Mouse (Mus musculus): ENCODE data around the gene D930048N14Rik. TPM values are rescaled to one million over a fixed set of nuclear protein-coding genes. Genes with fewer than 3 reads are reported as not detected.
"Not testable (repeated sequence)": the region's sequence is repeated elsewhere in the genome, so short reads cannot be mapped to it uniquely, and the experiment has no call there.

The D930048N14Rik gene
- total RNA-seq, 1 experiment from 2014 or later: 3.5 TPM

DNA sequence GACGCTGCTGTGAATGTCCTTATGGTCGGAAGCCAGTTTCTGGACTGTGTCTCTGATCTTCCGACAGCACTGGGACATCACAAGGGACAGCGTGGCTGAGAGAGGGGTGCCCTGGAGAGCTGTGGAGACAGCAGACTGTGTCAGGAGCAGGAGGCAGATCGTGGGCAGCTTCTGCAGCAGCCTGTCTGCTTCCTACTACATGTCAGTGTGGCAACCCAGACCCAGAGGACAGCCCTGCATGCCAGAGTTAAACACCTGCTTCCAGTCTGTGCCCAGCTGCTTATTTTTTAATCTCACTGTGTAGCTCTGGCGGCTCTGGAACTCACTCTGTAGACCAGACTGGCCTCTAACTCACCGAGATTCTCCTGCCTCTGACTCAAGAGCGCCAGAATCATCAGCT lies 22.8 kb upstream of the D930048N14Rik start:
- DNase-seq: no peak

- DNase-seq: no peak
Observed at GRCm38 (mm10) chr11:51629651-51630314, 21.0 kb upstream of the D930048N14Rik start.

GRCm38 (mm10) chr11:51632130-51632753 lies 18.5 kb upstream of the D930048N14Rik start:
- no peak for DNase-seq

DNA sequence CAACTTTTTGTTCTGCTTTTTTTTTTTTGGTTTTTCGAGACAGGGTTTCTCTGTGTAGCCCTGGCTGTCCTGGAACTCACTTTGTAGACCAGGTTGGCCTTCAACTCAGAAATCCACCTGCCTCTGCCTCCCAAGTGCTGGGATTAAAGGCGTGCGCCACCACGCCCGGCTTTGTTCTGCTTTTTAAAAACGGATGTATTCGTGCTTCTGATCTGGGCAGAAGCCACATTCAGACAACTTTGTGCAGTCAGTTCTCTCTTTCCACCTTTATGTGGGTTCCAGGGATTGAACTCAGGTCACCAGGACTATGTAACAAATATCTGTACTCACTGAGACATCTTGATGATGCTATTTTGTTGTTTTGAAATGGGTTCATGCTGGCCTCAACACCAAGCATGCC lies 17.6 kb upstream of the D930048N14Rik start:
- DNase-seq: not testable (repeated sequence)

- no peak for DNase-seq
Observed at GRCm38 (mm10) chr11:51633721-51634120, 17.0 kb upstream of the D930048N14Rik start.

GRCm38 (mm10) chr11:51635127-51635524 lies 15.6 kb upstream of the D930048N14Rik start:
- DNase-seq: no peak

GRCm38 (mm10) chr11:51635525-51636322 lies 15.0 kb upstream of the D930048N14Rik start, which contains the start of gene Rmnd5b:
Gene Rmnd5b (minus strand): TSS chr11:51635896.
- DNase-seq: peak; percentile 87

DNA sequence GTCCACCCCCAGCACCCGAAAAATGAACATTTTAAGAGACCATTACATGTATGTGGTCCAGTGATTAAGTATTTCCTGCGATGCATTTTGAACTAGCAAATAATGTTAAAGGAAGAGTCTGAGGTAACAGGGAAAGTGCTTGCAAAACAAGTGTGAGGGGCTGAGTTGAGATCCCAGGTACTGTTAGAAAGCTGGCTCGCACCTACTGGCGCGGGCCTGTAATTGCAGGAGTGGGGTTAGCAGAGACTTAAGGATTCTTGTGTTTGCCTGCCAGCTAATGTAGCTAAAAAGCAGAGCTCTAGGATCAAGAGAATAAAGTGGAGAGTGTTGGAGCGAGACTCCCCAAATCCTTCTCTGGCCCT lies 14.4 kb upstream of the D930048N14Rik start:
- DNase-seq: peak; percentile 51

GRCm38 (mm10) chr11:51637971-51638414 lies 12.8 kb upstream of the D930048N14Rik start:
- DNase-seq: no peak

DNA sequence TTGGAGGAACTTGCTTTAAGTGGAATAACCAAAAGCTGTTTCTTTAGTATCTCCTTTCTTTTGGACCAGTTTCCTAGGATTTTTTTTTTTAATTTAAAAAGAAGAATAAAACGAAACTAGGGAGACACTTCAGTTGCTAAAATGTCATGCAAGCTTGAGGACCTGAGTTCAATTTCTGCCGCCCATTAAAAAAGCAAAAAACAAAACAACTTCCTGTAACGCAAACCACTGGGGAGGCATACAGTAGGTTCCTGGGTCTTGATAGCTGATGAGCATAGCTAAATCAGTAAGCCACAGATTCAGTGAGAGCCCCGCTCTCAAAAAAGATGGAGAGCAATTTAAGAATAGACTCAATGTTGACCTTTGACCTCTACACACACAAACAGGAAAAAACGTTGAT lies 12.3 kb upstream of the D930048N14Rik start:
- no peak for DNase-seq

DNA sequence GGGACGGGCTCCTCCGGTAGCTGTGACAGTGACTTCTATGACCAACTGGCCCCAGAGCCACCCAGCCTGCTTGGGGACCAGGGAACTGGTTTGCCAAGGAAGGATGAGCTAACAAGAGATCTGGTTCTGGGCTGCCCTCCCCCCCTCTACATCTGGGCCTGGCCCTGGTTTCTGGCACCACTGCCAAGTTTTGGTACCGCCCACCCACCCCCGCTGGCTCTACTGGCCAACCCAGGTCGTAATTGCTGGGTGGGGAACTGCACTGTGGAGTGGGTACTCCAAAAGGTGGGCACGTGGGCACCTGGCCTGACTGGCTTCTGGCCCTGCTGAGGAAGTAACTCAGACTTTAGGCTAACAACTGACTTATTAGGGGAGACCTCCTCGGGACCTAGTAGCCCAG lies 10.0 kb upstream of the D930048N14Rik start:
- DNase-seq: no peak

GRCm38 (mm10) chr11:51643202-51643601 lies 7.6 kb upstream of the D930048N14Rik start:
- no peak for DNase-seq

DNA sequence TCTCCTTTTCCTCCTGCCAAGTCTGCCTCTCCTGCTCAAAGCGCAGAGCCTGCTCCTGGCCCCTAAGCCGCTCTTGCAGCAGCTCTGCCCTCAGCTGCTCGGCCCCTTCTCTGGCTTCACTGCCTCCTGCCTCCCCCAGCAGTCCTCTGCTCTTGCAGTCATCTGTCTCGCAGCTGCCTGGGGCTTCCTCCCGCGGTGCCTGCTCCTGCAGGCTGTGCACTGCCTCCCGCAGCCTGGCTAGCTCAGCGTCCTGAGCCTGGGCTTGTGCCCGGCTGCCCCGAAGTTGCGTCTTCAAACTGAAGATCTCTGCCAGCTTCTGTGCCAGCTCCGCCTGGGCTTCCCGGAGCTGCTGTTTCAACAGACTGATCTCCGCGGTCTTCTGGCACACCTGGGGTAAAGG lies 7.0 kb upstream of the D930048N14Rik start:
- DNase-seq: no peak

DNA sequence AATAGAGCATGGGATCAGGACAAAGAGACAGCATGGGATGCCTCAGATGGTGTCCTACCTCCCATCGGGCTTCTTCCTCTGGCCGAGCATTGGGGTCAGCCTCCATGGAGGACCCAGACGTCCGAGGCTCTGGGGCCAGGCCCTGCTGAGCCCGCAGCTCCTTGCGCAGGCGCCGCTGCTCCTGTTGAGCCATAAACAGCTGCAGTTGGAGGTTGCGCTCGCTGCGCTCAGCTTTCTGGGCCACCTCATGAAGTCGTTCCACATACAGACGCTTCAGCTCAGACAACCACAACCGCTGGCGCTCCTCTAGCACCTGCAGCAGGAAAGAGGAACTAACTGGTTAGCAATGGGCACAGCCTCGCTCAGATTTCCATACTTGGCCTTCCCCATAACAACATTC lies 6.5 kb upstream of the D930048N14Rik start:
- DNase-seq: no peak

- no peak for DNase-seq
Observed at GRCm38 (mm10) chr11:51645293-51645692, 5.5 kb upstream of the D930048N14Rik start.

DNA sequence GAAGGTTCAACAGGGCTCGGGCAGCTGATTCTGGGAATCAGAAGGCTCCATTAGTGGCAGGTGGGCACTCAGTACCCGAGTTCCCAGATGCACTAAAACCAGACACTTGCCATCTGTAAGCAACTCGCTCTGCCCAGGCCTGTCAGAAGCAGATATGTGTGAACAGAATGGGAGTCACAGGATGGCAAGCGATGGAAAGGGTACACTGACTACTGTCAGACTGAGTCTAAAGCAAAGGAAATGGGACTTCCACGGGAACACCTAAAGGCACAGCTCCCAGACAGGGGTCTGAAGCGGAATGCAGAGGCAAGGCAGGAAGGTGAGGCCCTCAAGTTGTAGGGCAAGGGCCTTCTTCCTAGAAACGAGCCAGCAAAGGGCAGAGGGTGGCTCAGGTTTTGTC lies 4.5 kb upstream of the D930048N14Rik start:
- no peak for DNase-seq

DNA sequence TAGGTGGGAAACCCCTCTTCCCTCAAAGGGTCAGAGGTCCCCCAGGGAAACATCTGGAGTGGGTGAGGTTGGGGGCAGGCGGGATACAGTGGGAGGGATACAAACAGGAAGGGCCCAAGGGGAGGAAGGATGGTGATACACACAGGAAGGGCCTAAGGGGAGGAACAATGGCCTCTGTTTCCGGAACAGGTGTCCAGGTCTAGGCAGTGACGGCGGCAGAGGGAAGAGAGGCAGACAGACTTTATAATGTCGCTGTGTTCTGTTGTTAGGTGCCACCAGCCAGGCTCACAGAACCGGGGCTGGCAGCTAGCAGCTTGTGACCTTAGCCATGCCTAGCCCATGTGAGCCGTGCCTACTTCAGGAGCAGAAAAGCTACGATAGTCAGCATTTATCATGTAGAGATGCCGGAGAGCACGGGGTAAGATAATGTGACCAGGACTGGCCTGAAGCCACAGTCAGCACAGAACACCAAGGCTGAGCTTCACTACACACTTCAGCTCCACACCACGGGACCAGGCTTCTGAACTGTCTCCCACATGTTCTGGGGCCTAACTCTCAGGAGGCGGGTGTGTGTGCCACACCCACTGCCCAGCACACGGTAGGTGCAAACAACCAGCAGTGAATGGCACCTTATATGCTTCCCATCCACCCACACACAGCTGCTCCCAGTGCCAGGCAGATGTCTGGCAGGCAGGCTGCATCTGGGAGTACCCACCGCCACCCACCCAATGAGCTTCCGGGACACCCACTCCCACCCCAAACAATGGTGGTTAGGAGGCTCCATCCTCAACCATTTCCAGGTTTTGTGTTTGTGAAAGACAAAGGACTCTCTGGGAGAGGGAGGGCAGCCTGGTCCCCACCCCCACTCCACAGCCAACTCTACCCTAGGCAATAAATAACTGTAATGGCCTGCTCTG lies 3.7 kb upstream of the D930048N14Rik start:
- DNase-seq: no peak

- no peak for DNase-seq
Observed at GRCm38 (mm10) chr11:51648566-51648965, 2.2 kb upstream of the D930048N14Rik start.

DNA sequence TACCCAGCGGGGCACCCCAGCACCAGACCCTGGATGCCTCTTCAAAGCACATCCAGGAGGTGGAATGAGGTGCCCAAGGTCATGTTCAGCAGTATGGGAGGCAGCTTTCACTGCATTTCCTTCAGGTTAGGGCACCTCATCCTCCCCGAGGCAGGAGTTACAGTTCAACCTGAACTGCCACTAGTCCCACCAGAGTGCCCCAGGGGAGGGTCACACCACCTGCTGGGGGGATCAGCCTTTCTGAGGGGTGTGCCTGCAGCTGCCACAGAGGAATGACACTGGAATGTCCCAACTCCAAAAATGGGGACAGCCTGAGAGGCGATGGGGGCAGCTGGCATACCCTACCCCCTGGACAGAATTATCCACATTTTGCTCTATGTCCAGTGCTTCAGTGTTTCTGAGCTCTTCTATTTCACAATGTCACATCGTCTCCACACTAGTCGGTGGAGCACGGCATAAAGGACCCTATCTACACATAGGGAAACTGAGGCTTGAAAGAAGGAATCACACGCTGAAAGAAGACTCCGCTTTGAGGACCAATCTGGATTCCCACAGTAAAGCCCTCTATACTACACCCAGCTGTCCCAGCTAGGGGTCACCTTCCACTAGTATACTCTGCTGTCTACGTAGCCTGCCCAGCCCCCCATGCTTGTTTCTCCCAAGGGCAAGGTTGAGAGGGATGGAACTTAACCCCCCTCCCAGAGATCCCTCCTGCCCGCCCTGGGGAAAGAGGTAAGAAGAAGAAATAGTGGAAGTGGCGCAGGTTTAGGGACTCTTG lies 1.5 kb upstream of the D930048N14Rik start:
- no peak for DNase-seq

GRCm38 (mm10) chr11:51649889-51650199 lies 910 bp upstream of the D930048N14Rik start:
- no peak for DNase-seq

DNA sequence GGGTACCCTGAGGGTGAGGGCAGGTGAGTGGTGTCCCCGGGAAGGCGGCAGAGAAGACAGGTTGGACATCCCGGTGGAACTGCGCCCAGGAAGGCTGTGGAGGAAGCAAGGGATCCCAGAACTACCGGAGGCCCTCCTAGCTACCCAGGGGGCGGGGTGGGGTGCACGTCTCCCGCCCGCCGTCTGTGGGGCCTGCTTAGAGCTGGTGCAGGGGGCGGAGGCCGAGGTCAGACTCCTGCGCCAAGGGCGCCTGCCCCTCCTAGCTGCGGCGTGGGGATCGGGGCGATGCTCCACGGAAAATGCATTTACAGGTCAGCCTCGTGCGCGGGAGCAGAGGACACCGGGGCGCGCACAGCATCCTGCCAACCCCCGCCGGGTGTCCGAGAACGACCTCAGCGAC lies 493 bp upstream of the D930048N14Rik start:
- no peak for DNase-seq
